Mouse (Mus musculus) liver, postnatal 0 days (tissue): ENCODE measurements around the gene Sorcs2.

Experiments used
- CTCF ChIP-seq: sonication (generic); IDR thresholded peaks from 2 replicates; pipeline ENCODE4 v1.5.1; 2016; ENCODE audit warnings: antibody characterized with exemption, low read depth
- EP300 ChIP-seq: IDR thresholded peaks from 2 replicates; pipeline ENCODE4 v1.6.1; 2016; ENCODE audit warnings: antibody characterized with exemption, low read depth, mild to moderate bottlenecking

GRCm38 (mm10) chr5:36128513-36128912 is 269.4 kb downstream of the Sorcs2 start:
- no peak for TF ChIP-seq CTCF
- TF ChIP-seq EP300, result no peak
